In the genomic region with DNA sequence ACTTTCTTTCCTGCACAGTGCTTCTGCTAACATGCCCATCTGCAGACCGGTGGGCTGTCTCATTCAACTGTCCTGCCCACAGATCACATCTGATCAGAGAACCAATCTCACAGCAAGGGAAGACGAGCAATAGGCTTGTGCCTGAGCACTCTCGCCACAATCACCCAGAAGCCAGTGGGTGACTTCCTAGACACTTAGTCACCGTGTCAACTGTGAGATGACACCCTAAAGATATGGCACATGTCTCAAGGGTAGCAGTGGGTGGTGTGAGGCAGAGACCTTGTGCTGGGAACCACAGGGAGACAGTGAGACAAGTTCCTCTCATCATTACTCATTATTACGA, we compare ENCODE assay signal across 16 mouse cellular contexts. TPM values are rescaled to one million over a fixed set of nuclear protein-coding genes. Genes with fewer than 3 reads are reported as not detected.
DNase-seq lines count a peak whose midpoint lies in the region; ATAC-seq and TF ChIP-seq lines count a peak whose summit lies in the region.
"Had no signal": no experiment of that assay in that cellular context is flagged by ENCODE, and none has a peak within 500 bp of the region (broad histone marks: within the 10 kb centered on the region; RNA-seq: fewer than 3 reads in every experiment).

No protein-coding gene starts in this region.

- no peaks in the 10 kb centered on the region for H3K36me3 ChIP-seq in intestine, embryonic 14.5 days (ENCODE audit: control insufficient read depth, insufficient read depth, low read length)
- H3K36me3 ChIP-seq in intestine, postnatal 0 days (ENCODE audit: control insufficient read depth, insufficient read depth) = no peaks in the 10 kb centered on the region
- H3K36me3 ChIP-seq in G1E (replicated peaks) = peaks cover 2% of the 10 kb centered on the region
- H3K36me3 ChIP-seq in heart, embryonic 12.5 days = no peaks in the 10 kb centered on the region
- H3K36me3 ChIP-seq: heart, embryonic 13.5 days; hindbrain, embryonic 12.5 days; liver, embryonic 13.5 days; neural tube, embryonic 12.5 days had no signal

- DNase-seq in intestine, embryonic 14.5 days (ENCODE audit: low spot score) = peak; percentile 36
- no peak for DNase-seq in G1E (ENCODE audit: low spot score)
- DNase-seq in natural killer cell, adult 2 months (ENCODE audit: low spot score in 2 of 2) = peak; percentile 78 to 89
- DNase-seq in kidney, adult 18-20 months = no peak
- no peak for DNase-seq in adipocyte (ENCODE audit: low spot score)
- DNase-seq: cerebellum, adult 18-20 months; kidney, adult 9 months; liver, embryonic 13.5 days; retina, postnatal 1 day had no signal

- H3K4me3 ChIP-seq in intestine, embryonic 14.5 days (ENCODE audit: low read depth, low read length) = no peak overlapping the region
- no peak overlapping the region for H3K4me3 ChIP-seq in intestine, postnatal 0 days (ENCODE audit: low read depth, low read length)
- H3K4me3 ChIP-seq in G1E (ENCODE audit: low read depth, low read length) = no peak overlapping the region
- H3K4me3 ChIP-seq in heart, embryonic 12.5 days = no peak overlapping the region
- H3K4me3 ChIP-seq: heart, embryonic 13.5 days; hindbrain, embryonic 12.5 days; liver, embryonic 13.5 days; neural tube, embryonic 12.5 days had no signal

- no peak overlapping the region for H3K9ac ChIP-seq in intestine, embryonic 14.5 days (ENCODE audit: low read length)
- H3K9ac ChIP-seq in intestine, postnatal 0 days (ENCODE audit: low read depth, low read length) = no peak overlapping the region
- no peak overlapping the region for H3K9ac ChIP-seq in heart, embryonic 12.5 days
- H3K9ac ChIP-seq: heart, embryonic 13.5 days; hindbrain, embryonic 12.5 days; liver, embryonic 13.5 days; neural tube, embryonic 12.5 days had no signal

- no peak for ATAC-seq in intestine, embryonic 14.5 days (replicated peaks; ENCODE audit: low FRiP score, low TSS enrichment, low read depth)
- no peak for ATAC-seq in intestine, postnatal 0 days
- ATAC-seq in G1E (ENCODE audit: extremely low read depth, insufficient number of reproducible peaks, low FRiP score, poor library complexity, severe bottlenecking) = peak; percentile 60
- peak; percentile 52 for ATAC-seq in inflammation-experienced regulatory T-cells, adult 6 months
- no peak for ATAC-seq in heart, embryonic 12.5 days (ENCODE audit: insufficient number of reproducible peaks, low FRiP score)

- H3K4me2 ChIP-seq in intestine, embryonic 14.5 days (ENCODE audit: low read length) = no peak overlapping the region
- no peak overlapping the region for H3K4me2 ChIP-seq in intestine, postnatal 0 days (replicated peaks; ENCODE audit: low read depth)
- H3K4me2 ChIP-seq in heart, embryonic 12.5 days = no peak overlapping the region
- H3K4me2 ChIP-seq: heart, embryonic 13.5 days; hindbrain, embryonic 12.5 days; liver, embryonic 13.5 days; midbrain, embryonic 11.5 days; neural tube, embryonic 12.5 days had no signal

- no peak overlapping the region for H3K27ac ChIP-seq in intestine, embryonic 14.5 days (ENCODE audit: low read depth)
- H3K27ac ChIP-seq in intestine, postnatal 0 days (ENCODE audit: low read depth, low read length) = no peak overlapping the region
- no peak overlapping the region for H3K27ac ChIP-seq in heart, embryonic 12.5 days (ENCODE audit: poor library complexity, severe bottlenecking)
- H3K27ac ChIP-seq: heart, embryonic 13.5 days; hindbrain, embryonic 12.5 days; liver, embryonic 13.5 days; neural tube, embryonic 12.5 days had no signal

- no peak for TF ChIP-seq CTCF in intestine, postnatal 0 days (IDR thresholded peaks at IDR 0.05; ENCODE audit: low read depth)
- no peak for TF ChIP-seq CTCF in G1E (IDR thresholded peaks at IDR 0.05; ENCODE audit: low read depth, low read length)

- H3K4me1 ChIP-seq in intestine, embryonic 14.5 days (replicated peaks; ENCODE audit: control insufficient read depth, insufficient read depth, low read length) = no peaks in the 10 kb centered on the region
- no peaks in the 10 kb centered on the region for H3K4me1 ChIP-seq in intestine, postnatal 0 days (replicated peaks; ENCODE audit: control insufficient read depth, insufficient read depth, low read length)
- peaks cover 21% of the 10 kb centered on the region for H3K4me1 ChIP-seq in G1E (ENCODE audit: insufficient read depth, low read depth, low read length)
- H3K4me1 ChIP-seq in heart, embryonic 12.5 days (replicated peaks) = no peaks in the 10 kb centered on the region
- H3K4me1 ChIP-seq: hindbrain, embryonic 12.5 days; neural tube, embryonic 12.5 days had no signal

- no peaks in the 10 kb centered on the region for H3K27me3 ChIP-seq in intestine, embryonic 14.5 days (replicated peaks; ENCODE audit: control insufficient read depth, insufficient read depth, low read length)
- H3K27me3 ChIP-seq in intestine, postnatal 0 days (replicated peaks; ENCODE audit: control insufficient read depth, insufficient read depth, low read length) = no peaks in the 10 kb centered on the region
- H3K27me3 ChIP-seq in G1E (ENCODE audit: insufficient read depth, low read length) = peaks cover 13% of the 10 kb centered on the region
- H3K27me3 ChIP-seq in heart, embryonic 12.5 days (replicated peaks) = no peaks in the 10 kb centered on the region
- H3K27me3 ChIP-seq: heart, embryonic 13.5 days; hindbrain, embryonic 12.5 days; liver, embryonic 13.5 days; neural tube, embryonic 12.5 days had no signal

- H3K9me3 ChIP-seq in intestine, embryonic 14.5 days (ENCODE audit: control insufficient read depth, low read length) = no peaks in the 10 kb centered on the region
- no peaks in the 10 kb centered on the region for H3K9me3 ChIP-seq in intestine, postnatal 0 days (ENCODE audit: control insufficient read depth)
- no peaks in the 10 kb centered on the region for H3K9me3 ChIP-seq in G1E (replicated peaks)
- 0 out of 2 replicates have a peak, but pooled peaks cover 6% of the 10 kb centered on the region for H3K9me3 ChIP-seq in heart, embryonic 12.5 days (replicated peaks)
- H3K9me3 ChIP-seq: heart, embryonic 13.5 days; hindbrain, embryonic 12.5 days; liver, embryonic 13.5 days; neural tube, embryonic 12.5 days had no signal

- WGBS in intestine, embryonic 14.5 days = 79% methylated on average over 5 of the region's 5 CpGs
- WGBS in intestine, postnatal 0 days = 81% methylated on average over 5 of the region's 5 CpGs
- 69% methylated on average over 5 of the region's 5 CpGs for WGBS in heart, embryonic 12.5 days

RNA-seq across cellular contexts. Expression of a gene that starts 10.0 kb away (rescaled TPM):
- polyA plus RNA-seq in intestine, embryonic 14.5 days (2014; fragmentation: Nextera tagmentation; extraction: Ambion mirVana) = 2.1 and 2.8 TPM in 2 replicates
- polyA plus RNA-seq in intestine, postnatal 0 days (2015; fragmentation: Nextera tagmentation; extraction: Ambion mirVana) = 4.1 and 4.8 TPM in 2 replicates
- total RNA-seq in G1E (2014; fragmentation: Nextera tagmentation) (4.4 and 7.1 TPM in 2 replicates), G1E (2017) (6.0 and 6.3 TPM in 2 replicates)
- polyA plus RNA-seq in G1E (2012) = 10.3 and 10.7 TPM in 2 replicates
- polyA plus RNA-seq in inflammation-experienced regulatory T-cells, adult 6 months (2017; shearing (Covaris generic)) = 10 to 100 TPM in 2 of 3 experiments, 1 to 10 TPM in 1; 9.7 to 27.4 (median 25.2) TPM
- 5.9 and 7.3 TPM in 2 replicates for polyA plus RNA-seq in heart, embryonic 12.5 days (2016; fragmentation: Nextera tagmentation; extraction: Ambion mirVana)

RNA-seq across cellular contexts. Expression of a gene that starts 40.5 kb away (rescaled TPM):
- 0.12 and 0.27 TPM in 2 replicates for polyA plus RNA-seq in intestine, embryonic 14.5 days (2014; fragmentation: Nextera tagmentation; extraction: Ambion mirVana)
- polyA plus RNA-seq in intestine, postnatal 0 days (2015; fragmentation: Nextera tagmentation; extraction: Ambion mirVana) = 0.03 and 0.05 TPM in 2 replicates
- total RNA-seq in G1E (2014; fragmentation: Nextera tagmentation) (not detected in 2 replicates), G1E (2017) (0.05 and 0.06 TPM in 2 replicates)
- polyA plus RNA-seq in G1E (2012) = not detected in 2 replicates
- polyA plus RNA-seq in inflammation-experienced regulatory T-cells, adult 6 months (2017; shearing (Covaris generic)) = under 1 TPM in 2 of 3 experiments, not detected in 1; 0.41 to 0.56 TPM
- 0.10 and 0.15 TPM in 2 replicates for polyA plus RNA-seq in heart, embryonic 12.5 days (2016; fragmentation: Nextera tagmentation; extraction: Ambion mirVana)
- polyA plus RNA-seq: liver, embryonic 13.5 days had no signal

Comparison
In these comparisons a context has a peak if more than half of its experiments do, and no peak if none do; other contexts are left out.
1. ATAC-seq: peak in G1E (single experiment) and inflammation-experienced regulatory T-cells, adult 6 months (single experiment); none in intestine, embryonic 14.5 days (single experiment), intestine, postnatal 0 days (single experiment) and heart, embryonic 12.5 days (single experiment).
2. DNase-seq: peak in intestine, embryonic 14.5 days (single experiment) and natural killer cell, adult 2 months (2 of 2); none in G1E (single experiment), kidney, adult 18-20 months (single experiment) and adipocyte (single experiment).